Mouse (Mus musculus) ES-E14 (cell line): ENCODE data around the gene Gdap1l1.

Experiments used
- CHD2 ChIP-seq: IDR thresholded peaks from 2 replicates; pipeline ENCODE4 v1.6.1; 2014; ENCODE audit warnings: mild to moderate bottlenecking, low read depth, low read length, inconsistent platforms
- ZNF384 ChIP-seq: IDR thresholded peaks from 2 replicates; pipeline ENCODE4 v1.6.1; 2012; ENCODE audit warnings: low read depth, low read length, inconsistent platforms

- TF ChIP-seq ZNF384 = no peak
- TF ChIP-seq CHD2 = no peak
These were observed 64.9 kb downstream of the Gdap1l1 start for GRCm38 (mm10) chr2:163503191-163503590.
